Mouse (Mus musculus) macrophage (primary cell): ENCODE measurements around the gene Slc2a1. TPM values are rescaled to one million over a fixed set of nuclear protein-coding genes. Genes with fewer than 3 reads are reported as not detected.

ENCODE experiments used
- polyA plus RNA-seq: library from polyadenylated mRNA; stranded (reverse); fragments of 250-400 nt; gene quantifications from 3 replicates; pipeline ENCODE4 v1.2.4, GENCODE M21; 2018; ENCODE audit warnings: inconsistent platforms

Gene Slc2a1
- polyA plus RNA-seq, 1 experiment from 2014 or later = 5.5 TPM

Other genes starting within 250 kb of the Slc2a1 start
- gene Olfr1331, start 244.1 kb upstream of the Slc2a1 start, polyA plus RNA-seq = not detected in 3 replicates
- not detected in 3 replicates for gene Olfr1330, start 220.1 kb upstream of the Slc2a1 start, polyA plus RNA-seq
- not detected in 3 replicates for gene Olfr1329, start 191.2 kb upstream of the Slc2a1 start, polyA plus RNA-seq
- gene Olfr1328, start 170.1 kb upstream of the Slc2a1 start, polyA plus RNA-seq = not detected in 3 replicates
- not detected in 3 replicates for gene Lao1, start 147.1 kb upstream of the Slc2a1 start, polyA plus RNA-seq
- 1.2 to 2.2 TPM (median 1.6 TPM) in 3 replicates for gene Zfp691, start 65.5 kb downstream of the Slc2a1 start, polyA plus RNA-seq
- gene Ermap, start 81.3 kb downstream of the Slc2a1 start, polyA plus RNA-seq = not detected in 3 replicates
- 6.9 to 28.4 TPM (median 27.3 TPM) in 3 replicates for gene Svbp, start 86.6 kb downstream of the Slc2a1 start, polyA plus RNA-seq
- gene Tmem269, start 109.5 kb downstream of the Slc2a1 start, polyA plus RNA-seq = not detected in 3 replicates
- 3.0 to 4.3 TPM (median 3.1 TPM) in 3 replicates for gene AU022252, start 124.0 kb downstream of the Slc2a1 start, polyA plus RNA-seq
- 4.6 to 7.6 TPM (median 5.8 TPM) in 3 replicates for gene P3h1, start 124.2 kb downstream of the Slc2a1 start, polyA plus RNA-seq
- gene Cldn19, start 146.7 kb downstream of the Slc2a1 start, polyA plus RNA-seq = not detected in 3 replicates
- gene Ybx1, start 185.9 kb downstream of the Slc2a1 start, polyA plus RNA-seq = 671 to 1,591 TPM (median 793 TPM) in 3 replicates
- 19.8 to 39.9 TPM (median 33.9 TPM) in 3 replicates for gene Ppih, start 211.8 kb downstream of the Slc2a1 start, polyA plus RNA-seq